Mouse (Mus musculus) ES-Bruce4 (cell line): ENCODE measurements at regions not wholly inside any gene's neighbourhood (a gene's known extent, or its start where the extent isn't known, plus 50 kb on each side); places are given as distances from the start of the nearest gene placed in this dataset.

ENCODE experiments used
- CTCF ChIP-seq: IDR thresholded peaks from one replicate; pipeline ENCODE4 v1.8.1; 2011; ENCODE audit warnings: low read depth, low read length
- EP300 ChIP-seq: IDR thresholded peaks from 2 replicates; pipeline ENCODE4 v1.6.1; 2011; ENCODE audit warnings: low read depth, low read length; ENCODE audit not compliant: insufficient read depth
- POLR2A ChIP-seq: IDR thresholded peaks from one replicate; pipeline ENCODE4 v1.8.1; 2011; ENCODE audit warnings: low read length; ENCODE audit not compliant: insufficient read depth

- TF ChIP-seq EP300: no peak
- TF ChIP-seq CTCF: no peak
- TF ChIP-seq POLR2A: no peak
These were observed 81.7 kb downstream of the Insig2 start for GRCm38 (mm10) chr1:121250686-121251085.
